Mouse (Mus musculus) kidney, embryonic 16.5 days (tissue): ENCODE results near the gene Rbm42. TPM values are rescaled to one million over a fixed set of nuclear protein-coding genes. Genes with fewer than 3 reads are reported as not detected.

Source experiments
- ATAC-seq: fragments of 200-750 bp; cut with Nextera tagmentation; 2 replicates; pipeline ENCODE4 v1.8.0; 2017; ENCODE audit warnings: moderate TSS enrichment; ENCODE audit not compliant: low FRiP score, low TSS enrichment
- H3K27ac ChIP-seq: fragments of 300-500 bp; sonication (generic); 2 replicates; pipeline ENCODE4 v1.5.1; 2014; ENCODE audit warnings: low read length
- H3K27me3 ChIP-seq: fragments of 300-500 bp; sonication (generic); 2 replicates; pipeline ENCODE4 v1.6.1; 2014; ENCODE audit warnings: low read length, control low read depth, mixed read lengths; ENCODE audit not compliant: insufficient read depth
- H3K36me3 ChIP-seq: fragments of 300-500 bp; sonication (generic); 2 replicates; pipeline ENCODE4 v1.6.1; 2014; ENCODE audit warnings: low read length, control low read depth, mixed read lengths; ENCODE audit not compliant: insufficient read depth
- H3K4me1 ChIP-seq: fragments of 300-500 bp; sonication (generic); 2 replicates; pipeline ENCODE4 v1.6.1; 2014; ENCODE audit warnings: low read length, control low read depth, mixed read lengths; ENCODE audit not compliant: insufficient read depth
- H3K4me2 ChIP-seq: fragments of 300-500 bp; sonication (generic); replicated peaks from 2 replicates; pipeline ENCODE4 v1.6.1; 2014; ENCODE audit warnings: low read depth, low read length
- H3K4me3 ChIP-seq: fragments of 300-500 bp; sonication (generic); 2 replicates; pipeline ENCODE4 v1.5.1; 2014; ENCODE audit warnings: mild to moderate bottlenecking, low read length
- H3K9ac ChIP-seq: fragments of 300-500 bp; sonication (generic); replicated peaks from 2 replicates; pipeline ENCODE4 v1.6.1; 2014; ENCODE audit warnings: low read length
- H3K9me3 ChIP-seq: fragments of 300-500 bp; sonication (generic); 2 replicates; pipeline ENCODE4 v1.6.1; 2016; ENCODE audit warnings: low read length, control low read depth
- WGBS: fragments of 180-500 bp; shearing (Covaris S2); extraction: QIAGEN DNeasy Blood & Tissue Kit; methylation state at CpG from one replicate; pipeline ENCODE4 v1.1.7; 2014; 5-methylcytosine and 5-hydroxymethylcytosine counted together
- polyA plus RNA-seq: library from polyadenylated mRNA; unstranded; fragments of >200 nt; fragmentation: Nextera tagmentation; extraction: Ambion mirVana; gene quantifications from 2 replicates; pipeline ENCODE4 v1.2.1, GENCODE M21; 2015

Gene Rbm42
- polyA plus RNA-seq, 1 experiment from 2014 or later: 119 TPM

- peak; percentile 94 for ATAC-seq
- Histone ChIP-seq H3K9ac (peak within 1 kb of the TSS; percentile 88), H3K4me3 (peak within 1 kb of the TSS; percentile 75), H3K4me1 (peaks cover 7% of the 10 kb centered on the region), H3K27me3 (peaks cover 6% of the 10 kb centered on the region; the same call in 1 of the 2 replicates), H3K4me2 (peak within 1 kb of the TSS; percentile 62), H3K36me3 (peaks cover 27% of the 10 kb centered on the region), H3K9me3 (no peaks in the 10 kb centered on the region), H3K27ac (peak within 1 kb of the TSS; percentile 61; the same call in 1 of the 2 replicates)
- 2% methylated on average over 44 of the region's 44 CpGs for WGBS
These were observed 24.4 kb downstream of the Rbm42 start, which contains the start of gene Cox6b1 for GRCm38 (mm10) chr7:30625530-30626384. TSS of gene Cox6b1 (minus strand) at chr7:30626151.

GRCm38 (mm10) chr7:30619202-30619601 is 30.9 kb downstream of the Rbm42 start:
- Histone ChIP-seq H3K36me3 (peaks cover 68% of the 10 kb centered on the region), H3K9me3 (no peaks in the 10 kb centered on the region), H3K4me3 (no peak overlapping the region), H3K27me3 (no peaks in the 10 kb centered on the region), H3K27ac (no peak overlapping the region), H3K9ac (no peak overlapping the region), H3K4me2 (no peak overlapping the region), H3K4me1 (no peaks in the 10 kb centered on the region)
- WGBS: 83% methylated on average over 3 of the region's 3 CpGs
- ATAC-seq: no peak

GRCm38 (mm10) chr7:30618658-30619057 is 31.5 kb downstream of the Rbm42 start:
- H3K9ac ChIP-seq: no peak overlapping the region
- H3K4me1 ChIP-seq: no peaks in the 10 kb centered on the region
- H3K36me3 ChIP-seq: peaks cover 63% of the 10 kb centered on the region
- no peak for ATAC-seq
- no peaks in the 10 kb centered on the region for H3K27me3 ChIP-seq
- 96% methylated on average over 9 of the region's 9 CpGs for WGBS
- no peak overlapping the region for H3K4me2 ChIP-seq
- no peaks in the 10 kb centered on the region for H3K9me3 ChIP-seq
- H3K27ac ChIP-seq: no peak overlapping the region
- no peak overlapping the region for H3K4me3 ChIP-seq

- H3K9ac ChIP-seq: no peak overlapping the region
- no peak for ATAC-seq
- H3K36me3 ChIP-seq: peaks cover 43% of the 10 kb centered on the region
- H3K27ac ChIP-seq: no peak overlapping the region
- no peaks in the 10 kb centered on the region for H3K27me3 ChIP-seq
- H3K9me3 ChIP-seq: no peaks in the 10 kb centered on the region
- no peak overlapping the region for H3K4me2 ChIP-seq
- H3K4me3 ChIP-seq: no peak overlapping the region
- WGBS: 67% methylated on average over 5 of the region's 5 CpGs
- H3K4me1 ChIP-seq: peaks cover 12% of the 10 kb centered on the region
These were observed 34.9 kb downstream of the Rbm42 start for GRCm38 (mm10) chr7:30615049-30615760.

- 73% methylated on average over 2 of the region's 2 CpGs for WGBS
- peaks cover 41% of the 10 kb centered on the region for H3K36me3 ChIP-seq
- no peak overlapping the region for H3K4me2 ChIP-seq
- no peak overlapping the region for H3K9ac ChIP-seq
- no peak overlapping the region for H3K4me3 ChIP-seq
- H3K4me1 ChIP-seq: peaks cover 12% of the 10 kb centered on the region
- H3K9me3 ChIP-seq: no peaks in the 10 kb centered on the region
- H3K27me3 ChIP-seq: no peaks in the 10 kb centered on the region
- ATAC-seq: no peak
- H3K27ac ChIP-seq: no peak overlapping the region
These were observed 35.7 kb downstream of the Rbm42 start for GRCm38 (mm10) chr7:30614454-30614853.

- peak; percentile 55; the same call in 1 of the 2 replicates for ATAC-seq
- Histone ChIP-seq H3K27me3 (no peaks in the 10 kb centered on the region), H3K4me1 (peaks cover 12% of the 10 kb centered on the region), H3K4me3 (no peak overlapping the region), H3K27ac (no peak overlapping the region; the same call in 1 of the 2 replicates), H3K36me3 (peaks cover 33% of the 10 kb centered on the region), H3K9ac (no peak overlapping the region), H3K9me3 (no peaks in the 10 kb centered on the region), H3K4me2 (0 out of 2 replicates have a peak overlapping the region, but pooled peaks have one; percentile 12)
- WGBS: 23% methylated on average over 14 of the region's 14 CpGs
These were observed 36.5 kb downstream of the Rbm42 start for GRCm38 (mm10) chr7:30613529-30614112.

GRCm38 (mm10) chr7:30612654-30613402 is 37.3 kb downstream of the Rbm42 start, which contains the start of gene Upk1a:
TSS of gene Upk1a (minus strand) at chr7:30612847.
- Histone ChIP-seq H3K4me3 (no peak within 1 kb of the TSS), H3K4me2 (0 out of 2 replicates have a peak within 1 kb of the TSS, but pooled peaks have one; percentile 12), H3K27me3 (no peaks in the 10 kb centered on the region), H3K36me3 (peaks cover 25% of the 10 kb centered on the region), H3K9me3 (no peaks in the 10 kb centered on the region), H3K27ac (peak within 1 kb of the TSS; percentile 50; the same call in 1 of the 2 replicates), H3K4me1 (peaks cover 12% of the 10 kb centered on the region), H3K9ac (no peak within 1 kb of the TSS; the same call in 1 of the 2 replicates)
- ATAC-seq: peak; percentile 57
- WGBS: 28% methylated on average over 8 of the region's 8 CpGs

GRCm38 (mm10) chr7:30610043-30610442 is 40.1 kb downstream of the Rbm42 start:
- H3K9ac ChIP-seq: no peak overlapping the region
- 60% methylated on average over 7 of the region's 7 CpGs for WGBS
- no peak for ATAC-seq
- H3K4me2 ChIP-seq: no peak overlapping the region
- peaks cover 12% of the 10 kb centered on the region for H3K4me1 ChIP-seq
- H3K36me3 ChIP-seq: no peaks in the 10 kb centered on the region
- H3K27ac ChIP-seq: no peak overlapping the region
- no peaks in the 10 kb centered on the region for H3K27me3 ChIP-seq
- no peaks in the 10 kb centered on the region for H3K9me3 ChIP-seq
- H3K4me3 ChIP-seq: no peak overlapping the region

GRCm38 (mm10) chr7:30608476-30608875 is 41.6 kb downstream of the Rbm42 start:
- Histone ChIP-seq H3K4me3 (no peak overlapping the region), H3K4me2 (no peak overlapping the region), H3K9ac (peak overlapping the region; percentile 19; the same call in 1 of the 2 replicates), H3K9me3 (no peaks in the 10 kb centered on the region), H3K4me1 (peaks cover 19% of the 10 kb centered on the region), H3K27ac (no peak overlapping the region), H3K27me3 (no peaks in the 10 kb centered on the region), H3K36me3 (no peaks in the 10 kb centered on the region)
- ATAC-seq: no peak
- WGBS: 45% methylated on average over 16 of the region's 16 CpGs
